Mouse (Mus musculus): ENCODE results near the gene Med31. TPM values are rescaled to one million over a fixed set of nuclear protein-coding genes. Genes with fewer than 3 reads are reported as not detected.

Gene Med31
- polyA plus RNA-seq, 1 experiment from 2014 or later = 15.1 TPM

- WGBS (ENCODE audit: insufficient replicate concordance) = 68% methylated on average over 2 of the region's 2 CpGs
- ATAC-seq (ENCODE audit: low read depth) = no peak
- H3K27me3 ChIP-seq = no peaks in the 10 kb centered on the region
- H3K27ac ChIP-seq = no peak overlapping the region
- no peak overlapping the region for H3K4me2 ChIP-seq
- peaks cover 32% of the 10 kb centered on the region for H3K36me3 ChIP-seq
- H3K9ac ChIP-seq = no peak overlapping the region
- no peak for DNase-seq
- no peak overlapping the region for H3K4me3 ChIP-seq (replicated peaks)
- no peaks in the 10 kb centered on the region for H3K4me1 ChIP-seq (replicated peaks)
- no peaks in the 10 kb centered on the region for H3K9me3 ChIP-seq (replicated peaks)
These were observed 52.2 kb downstream of the Med31 start for GRCm38 (mm10) chr11:72163198-72163597.

Other genes with a start within 250 kb of the Med31 start
- 0.21 and 0.28 TPM in 2 replicates for gene Aipl1, start 178.1 kb downstream of the Med31 start, polyA plus RNA-seq (2015; fragmentation: Nextera tagmentation; extraction: Ambion mirVana)
- gene Pimreg, start 173.6 kb downstream of the Med31 start, polyA plus RNA-seq (2015; fragmentation: Nextera tagmentation; extraction: Ambion mirVana) = 27.7 and 30.3 TPM in 2 replicates
- 0.06 and 0.14 TPM in 2 replicates for gene Pitpnm3, start 79.8 kb downstream of the Med31 start, polyA plus RNA-seq (2015; fragmentation: Nextera tagmentation; extraction: Ambion mirVana)
- not detected in 2 replicates for gene Gm43951, start 8.8 kb downstream of the Med31 start, polyA plus RNA-seq (2015; fragmentation: Nextera tagmentation; extraction: Ambion mirVana)
- gene 4933427D14Rik, start 8.1 kb downstream of the Med31 start, polyA plus RNA-seq (2015; fragmentation: Nextera tagmentation; extraction: Ambion mirVana) = 4.4 and 4.9 TPM in 2 replicates
- gene Txndc17, start 8.0 kb downstream of the Med31 start, polyA plus RNA-seq (2015; fragmentation: Nextera tagmentation; extraction: Ambion mirVana) = 94.7 and 97.9 TPM in 2 replicates
- not detected in 2 replicates for gene Slc13a5, start 51.6 kb upstream of the Med31 start, polyA plus RNA-seq (2015; fragmentation: Nextera tagmentation; extraction: Ambion mirVana)
- gene Xaf1, start 86.0 kb upstream of the Med31 start, polyA plus RNA-seq (2015; fragmentation: Nextera tagmentation; extraction: Ambion mirVana) = 2.7 and 4.0 TPM in 2 replicates
- not detected in 2 replicates for gene Fbxo39, start 98.9 kb upstream of the Med31 start, polyA plus RNA-seq (2015; fragmentation: Nextera tagmentation; extraction: Ambion mirVana)
- not detected in 2 replicates for gene Tekt1, start 146.8 kb upstream of the Med31 start, polyA plus RNA-seq (2015; fragmentation: Nextera tagmentation; extraction: Ambion mirVana)
- 5.4 and 5.5 TPM in 2 replicates for gene Smtnl2, start 196.1 kb upstream of the Med31 start, polyA plus RNA-seq (2015; fragmentation: Nextera tagmentation; extraction: Ambion mirVana)
- not detected in 2 replicates for gene Ggt6, start 219.9 kb upstream of the Med31 start, polyA plus RNA-seq (2015; fragmentation: Nextera tagmentation; extraction: Ambion mirVana)
- gene Mybbp1a, start 225.8 kb upstream of the Med31 start, polyA plus RNA-seq (2015; fragmentation: Nextera tagmentation; extraction: Ambion mirVana) = 129 and 138 TPM in 2 replicates